Mouse (Mus musculus): Measurements from ENCODE around the gene Dpep3. TPM values are rescaled to one million over a fixed set of nuclear protein-coding genes. Genes with fewer than 3 reads are reported as not detected.

The Dpep3 gene
- polyA plus RNA-seq, 1 experiment from 2014 or later: not detected

- ATAC-seq: no peak
- Histone ChIP-seq H3K9me3 (no peaks in the 10 kb centered on the region), H3K36me3 (peaks cover 10% of the 10 kb centered on the region), H3K4me3 (replicated peaks) (no peak overlapping the region), H3K4me2 (replicated peaks) (no peak overlapping the region), H3K9ac (no peak overlapping the region), H3K27me3 (replicated peaks) (no peaks in the 10 kb centered on the region), H3K4me1 (replicated peaks) (no peaks in the 10 kb centered on the region), H3K27ac (no peak overlapping the region)
- WGBS: 89% methylated on average over 11 of the region's 11 CpGs
Observed at GRCm38 (mm10) chr8:105932525-105932924, 46.7 kb downstream of the Dpep3 start.

- peaks cover 10% of the 10 kb centered on the region for H3K36me3 ChIP-seq
- no peak overlapping the region for H3K27ac ChIP-seq
- no peaks in the 10 kb centered on the region for H3K27me3 ChIP-seq (replicated peaks)
- H3K9ac ChIP-seq: no peak overlapping the region
- H3K4me1 ChIP-seq (replicated peaks): no peaks in the 10 kb centered on the region
- H3K4me2 ChIP-seq (replicated peaks): no peak overlapping the region
- H3K9me3 ChIP-seq: no peaks in the 10 kb centered on the region
- 95% methylated on average over 3 of the region's 3 CpGs for WGBS
- H3K4me3 ChIP-seq (replicated peaks): no peak overlapping the region
- ATAC-seq: no peak
Observed at GRCm38 (mm10) chr8:105931271-105931670, 48.0 kb downstream of the Dpep3 start.

- Histone ChIP-seq H3K4me3 (replicated peaks) (no peak overlapping the region), H3K27ac (no peak overlapping the region), H3K27me3 (replicated peaks) (no peaks in the 10 kb centered on the region), H3K36me3 (peaks cover 10% of the 10 kb centered on the region), H3K9me3 (no peaks in the 10 kb centered on the region), H3K9ac (no peak overlapping the region; the same call in 1 of the 2 replicates), H3K4me2 (replicated peaks) (no peak overlapping the region), H3K4me1 (replicated peaks) (no peaks in the 10 kb centered on the region)
- ATAC-seq: peak; percentile 52
- 23% methylated on average over 8 of the region's 8 CpGs for WGBS
Observed at GRCm38 (mm10) chr8:105930602-105931001, 48.6 kb downstream of the Dpep3 start.

GRCm38 (mm10) chr8:105925123-105925522, 54.1 kb downstream of the Dpep3 start:
- H3K27ac ChIP-seq: no peak overlapping the region
- no peaks in the 10 kb centered on the region for H3K27me3 ChIP-seq (replicated peaks)
- peaks cover 4% of the 10 kb centered on the region; the same call in 1 of the 2 replicates for H3K36me3 ChIP-seq
- 70% methylated on average over 3 of the region's 3 CpGs for WGBS
- ATAC-seq: no peak
- no peaks in the 10 kb centered on the region for H3K4me1 ChIP-seq (replicated peaks)
- H3K9me3 ChIP-seq: no peaks in the 10 kb centered on the region
- H3K4me2 ChIP-seq (replicated peaks): no peak overlapping the region
- no peak overlapping the region for H3K9ac ChIP-seq
- no peak overlapping the region for H3K4me3 ChIP-seq (replicated peaks)

Other genes with a start within 250 kb of the Dpep3 start
- 10.5 and 10.6 TPM in 2 replicates for gene Gfod2, start 220.8 kb downstream of the Dpep3 start, polyA plus RNA-seq (2015; fragmentation: Nextera tagmentation; extraction: Ambion mirVana)
- 8.5 and 8.9 TPM in 2 replicates for gene Ranbp10, start 152.1 kb downstream of the Dpep3 start, polyA plus RNA-seq (2015; fragmentation: Nextera tagmentation; extraction: Ambion mirVana)
- not detected in 2 replicates for gene Tsnaxip1, start 151.7 kb downstream of the Dpep3 start, polyA plus RNA-seq (2015; fragmentation: Nextera tagmentation; extraction: Ambion mirVana)
- gene Cenpt, start 126.2 kb downstream of the Dpep3 start, polyA plus RNA-seq (2015; fragmentation: Nextera tagmentation; extraction: Ambion mirVana): 33.6 and 34.9 TPM in 2 replicates
- 54.9 and 60.0 TPM in 2 replicates for gene Thap11, start 124.3 kb downstream of the Dpep3 start, polyA plus RNA-seq (2015; fragmentation: Nextera tagmentation; extraction: Ambion mirVana)
- gene Nutf2, start 118.8 kb downstream of the Dpep3 start, polyA plus RNA-seq (2015; fragmentation: Nextera tagmentation; extraction: Ambion mirVana): 192 and 253 TPM in 2 replicates
- gene Edc4, start 98.5 kb downstream of the Dpep3 start, polyA plus RNA-seq (2015; fragmentation: Nextera tagmentation; extraction: Ambion mirVana): 35.9 and 38.4 TPM in 2 replicates
- 0.34 and 0.96 TPM in 2 replicates for gene Nrn1l, start 85.9 kb downstream of the Dpep3 start, polyA plus RNA-seq (2015; fragmentation: Nextera tagmentation; extraction: Ambion mirVana)
- 26.0 and 28.9 TPM in 2 replicates for gene Pskh1, start 79.0 kb downstream of the Dpep3 start, polyA plus RNA-seq (2015; fragmentation: Nextera tagmentation; extraction: Ambion mirVana)
- gene Ctrl, start 45.6 kb downstream of the Dpep3 start, polyA plus RNA-seq (2015; fragmentation: Nextera tagmentation; extraction: Ambion mirVana): 0.82 and 3.2 TPM in 2 replicates
- 76.6 and 99.7 TPM in 2 replicates for gene Psmb10, start 41.0 kb downstream of the Dpep3 start, polyA plus RNA-seq (2015; fragmentation: Nextera tagmentation; extraction: Ambion mirVana)
- gene Lcat, start 36.0 kb downstream of the Dpep3 start, polyA plus RNA-seq (2015; fragmentation: Nextera tagmentation; extraction: Ambion mirVana): 2.1 and 2.3 TPM in 2 replicates
- gene Slc12a4, start 13.3 kb downstream of the Dpep3 start, polyA plus RNA-seq (2015; fragmentation: Nextera tagmentation; extraction: Ambion mirVana): 23.9 and 24.0 TPM in 2 replicates
- gene Dus2, start 11.9 kb upstream of the Dpep3 start, polyA plus RNA-seq (2015; fragmentation: Nextera tagmentation; extraction: Ambion mirVana): 16.2 and 17.5 TPM in 2 replicates
- not detected in 2 replicates for gene Dpep2nb, start 26.5 kb upstream of the Dpep3 start, polyA plus RNA-seq (2015; fragmentation: Nextera tagmentation; extraction: Ambion mirVana)
- 14.2 and 15.5 TPM in 2 replicates for gene Ddx28, start 32.5 kb upstream of the Dpep3 start, polyA plus RNA-seq (2015; fragmentation: Nextera tagmentation; extraction: Ambion mirVana)
- 6.0 and 6.2 TPM in 2 replicates for gene Nfatc3, start 79.4 kb upstream of the Dpep3 start, polyA plus RNA-seq (2015; fragmentation: Nextera tagmentation; extraction: Ambion mirVana)
- gene Esrp2, start 157.5 kb upstream of the Dpep3 start, polyA plus RNA-seq (2015; fragmentation: Nextera tagmentation; extraction: Ambion mirVana): 30.2 and 32.7 TPM in 2 replicates
- gene Pla2g15, start 171.0 kb upstream of the Dpep3 start, polyA plus RNA-seq (2015; fragmentation: Nextera tagmentation; extraction: Ambion mirVana): 10.2 and 10.7 TPM in 2 replicates
- gene Slc7a6, start 189.4 kb upstream of the Dpep3 start, polyA plus RNA-seq (2015; fragmentation: Nextera tagmentation; extraction: Ambion mirVana): 34.4 and 37.9 TPM in 2 replicates
- gene Slc7a6os, start 231.5 kb upstream of the Dpep3 start, polyA plus RNA-seq (2015; fragmentation: Nextera tagmentation; extraction: Ambion mirVana): 34.0 and 34.3 TPM in 2 replicates
- 47.3 and 49.0 TPM in 2 replicates for gene Prmt7, start 231.5 kb upstream of the Dpep3 start, polyA plus RNA-seq (2015; fragmentation: Nextera tagmentation; extraction: Ambion mirVana)